Mouse (Mus musculus): ENCODE results near the gene Rmnd5b. TPM values are rescaled to one million over a fixed set of nuclear protein-coding genes. Genes with fewer than 3 reads are reported as not detected.
"Not testable (repeated sequence)": the region's sequence is repeated elsewhere in the genome, so short reads cannot be mapped to it uniquely, and the experiment has no call there.

The Rmnd5b gene
- total RNA-seq (2021), result 39.0 and 39.9 TPM in 2 replicates
- long read RNA-seq, experiment 1, transcript Rmnd5b-201 (10 exons, 1,946 nt), result major isoform, 129 of 167 reads
- long read RNA-seq, experiment 1, partial matches to known transcripts, result 19 of 167 reads
- long read RNA-seq, experiment 1, other reads (novel, unspliced or antisense), result 19 of 167 reads
- long read RNA-seq, experiment 2, transcript Rmnd5b-201 (10 exons, 1,946 nt), result major isoform, 56 of 87 reads
- long read RNA-seq, experiment 2, partial matches to known transcripts, result 12 of 87 reads
- long read RNA-seq, experiment 2, other reads (novel, unspliced or antisense), result 19 of 87 reads

GRCm38 (mm10) chr11:51635525-51636322 lies at the start of gene Rmnd5b:
Gene Rmnd5b (minus strand): TSS chr11:51635896.
- peak; percentile 95 for DNase-seq

DNA sequence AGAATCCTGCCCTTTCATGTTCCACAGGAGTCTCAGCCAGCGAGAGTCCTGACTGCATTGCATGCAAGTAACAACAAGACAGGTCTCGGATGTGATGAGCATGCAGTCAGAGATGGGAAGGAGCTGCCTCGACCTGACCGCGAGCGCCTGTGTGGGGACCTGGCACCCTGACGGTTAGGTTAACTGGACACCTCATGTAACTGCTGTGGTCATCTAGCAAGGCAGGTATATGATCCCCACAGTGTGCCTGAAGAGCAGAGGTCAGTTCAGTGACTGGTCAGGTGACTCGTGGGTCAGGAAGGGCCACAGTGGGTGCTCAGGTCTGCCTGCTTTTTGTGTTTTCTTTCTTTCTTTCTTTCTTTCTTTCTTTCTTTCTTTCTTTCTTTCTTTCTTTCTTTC lies 46.3 kb upstream of the Rmnd5b start:
- no peak for DNase-seq

DNA sequence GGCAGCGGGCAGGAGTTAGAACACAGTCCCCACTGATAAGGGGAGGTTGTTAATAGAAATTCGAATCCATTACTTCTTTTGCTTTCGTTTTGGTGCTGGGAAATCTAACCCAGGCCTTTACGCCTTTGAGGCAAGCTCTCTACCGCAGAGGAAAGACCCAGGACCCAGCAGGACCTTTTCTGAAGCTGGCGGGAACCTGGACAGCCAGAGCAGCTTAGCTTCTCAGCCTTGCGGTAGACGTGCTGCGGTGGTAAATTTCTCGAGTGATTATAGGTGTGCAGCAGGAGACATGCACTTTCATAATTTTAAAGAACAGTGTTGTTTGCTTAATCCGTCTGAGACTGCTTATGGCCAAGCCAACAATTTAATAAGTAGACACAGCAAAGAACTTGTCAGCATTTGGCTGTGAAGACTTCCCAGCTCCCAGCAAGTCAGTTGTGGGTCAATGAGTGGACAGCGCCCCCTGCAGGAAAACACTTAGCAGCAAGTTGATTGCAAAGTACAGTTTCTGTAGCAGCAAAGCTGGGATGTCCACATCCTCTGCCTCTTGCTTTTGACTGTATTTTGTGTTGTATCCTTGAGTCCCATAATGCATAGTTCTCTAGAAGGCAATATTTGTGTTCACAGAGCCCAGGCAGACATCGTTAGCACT lies 45.8 kb upstream of the Rmnd5b start:
- peak; percentile 95 for DNase-seq

DNA sequence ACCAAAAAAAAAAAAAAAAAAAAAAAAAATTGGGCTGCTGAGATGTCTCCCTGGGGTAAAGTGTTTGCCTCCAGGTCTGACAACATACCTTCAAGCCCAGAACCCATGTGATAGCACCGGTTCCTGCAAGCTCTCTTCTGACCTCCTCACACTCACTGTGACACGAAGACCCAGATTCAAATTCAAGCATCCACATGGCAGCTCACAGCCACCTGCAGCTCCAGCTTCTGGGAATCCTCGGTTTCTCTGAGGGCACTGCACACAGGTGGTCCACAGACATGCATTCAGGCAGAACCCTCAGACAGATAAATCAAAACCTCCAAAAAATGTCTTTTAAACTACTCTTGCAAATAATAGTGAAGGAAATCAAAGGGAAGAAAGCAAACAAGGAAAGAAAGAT lies 43.8 kb upstream of the Rmnd5b start:
- no peak for DNase-seq

GRCm38 (mm10) chr11:51677737-51678418 lies 42.2 kb upstream of the Rmnd5b start:
- DNase-seq, result no peak

GRCm38 (mm10) chr11:51675386-51675785 lies 39.7 kb upstream of the Rmnd5b start:
- no peak for DNase-seq

- DNase-seq, result peak; percentile 58
Measured at GRCm38 (mm10) chr11:51673291-51673690, 37.6 kb upstream of the Rmnd5b start.

- no peak for DNase-seq
Measured at GRCm38 (mm10) chr11:51671376-51671775, 35.7 kb upstream of the Rmnd5b start.

DNA sequence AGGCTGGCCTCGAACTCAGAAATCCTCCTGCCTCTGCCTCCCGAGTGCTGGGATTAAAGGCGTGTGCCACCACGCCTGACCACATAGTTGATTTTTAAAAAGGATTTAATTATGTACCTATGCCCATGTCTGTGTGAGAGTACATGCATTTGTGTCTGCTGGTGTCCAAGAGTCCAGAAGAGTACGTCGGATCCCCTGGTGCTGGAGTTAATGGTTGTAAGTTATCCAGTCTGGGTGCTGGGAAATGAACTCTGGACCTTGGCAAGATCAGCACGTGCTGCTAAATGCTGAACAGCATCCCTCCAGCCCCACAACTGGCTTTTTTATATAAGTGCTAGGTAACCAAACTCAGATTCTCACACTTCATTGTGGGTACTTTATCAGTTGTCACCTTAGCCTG lies 35.1 kb upstream of the Rmnd5b start:
- DNase-seq, result no peak

DNA sequence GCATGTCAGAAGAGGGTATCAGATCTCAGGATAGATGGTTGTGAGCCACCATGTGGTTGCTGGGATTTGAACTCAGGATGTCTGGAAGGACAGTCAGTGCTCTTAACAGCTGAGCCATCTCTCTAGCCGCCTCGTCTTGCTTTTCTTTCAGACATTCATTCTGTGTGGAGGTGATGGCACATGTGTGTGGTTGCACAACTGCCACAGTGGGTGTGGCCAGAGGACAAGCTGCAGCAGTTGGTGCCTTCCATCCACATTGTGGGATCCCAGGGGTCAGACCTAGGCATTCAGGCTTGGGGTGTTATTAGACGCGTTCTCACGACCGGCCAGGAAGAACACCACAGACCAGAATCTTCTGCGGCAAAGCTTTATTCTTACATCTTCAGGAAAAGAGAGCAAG lies 29.1 kb upstream of the Rmnd5b start:
- DNase-seq, result not testable (repeated sequence)

DNA sequence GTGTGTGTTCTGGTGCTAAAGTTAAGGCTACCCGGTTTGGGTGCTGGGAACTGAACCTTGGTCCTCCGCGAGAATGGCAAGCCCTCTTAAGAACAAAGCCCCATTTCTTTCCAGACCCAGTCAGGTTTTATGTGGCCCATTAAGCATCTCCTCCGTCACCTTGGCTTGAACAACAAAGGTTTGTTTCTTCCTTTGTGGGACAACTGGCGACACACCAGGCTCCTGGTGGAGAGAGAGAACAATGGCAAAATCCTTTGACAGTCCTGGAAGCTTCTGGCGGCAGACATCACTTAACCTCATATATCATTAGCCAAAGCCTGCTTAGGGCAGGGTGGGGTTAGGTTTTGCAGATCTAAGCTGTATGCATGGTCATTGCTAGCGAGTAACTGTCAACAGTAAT lies 26.9 kb upstream of the Rmnd5b start:
- no peak for DNase-seq

GRCm38 (mm10) chr11:51661867-51662365 lies 26.2 kb upstream of the Rmnd5b start:
- no peak for DNase-seq

DNA sequence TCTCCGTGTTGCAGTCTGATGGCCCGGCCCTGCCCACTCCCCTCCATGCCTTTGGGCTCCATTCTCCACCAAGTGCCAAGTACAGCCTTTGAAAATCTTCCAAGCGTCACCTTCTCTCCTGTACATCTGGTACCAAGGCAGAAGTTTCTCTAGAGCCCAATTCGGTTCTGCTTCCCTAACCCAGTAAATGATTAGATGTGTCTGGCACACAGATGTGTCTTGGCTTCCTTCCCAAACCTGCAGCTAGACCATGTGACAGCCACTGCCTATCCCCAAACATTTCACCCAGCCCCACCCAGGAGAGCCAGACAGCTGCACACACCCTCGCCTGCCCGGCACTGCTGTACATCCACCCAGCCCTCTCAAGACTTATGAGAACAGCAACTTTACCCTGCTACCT lies 23.0 kb upstream of the Rmnd5b start:
- peak; percentile 75 for DNase-seq

GRCm38 (mm10) chr11:51658291-51658690 lies 22.6 kb upstream of the Rmnd5b start:
- DNase-seq, result no peak

DNA sequence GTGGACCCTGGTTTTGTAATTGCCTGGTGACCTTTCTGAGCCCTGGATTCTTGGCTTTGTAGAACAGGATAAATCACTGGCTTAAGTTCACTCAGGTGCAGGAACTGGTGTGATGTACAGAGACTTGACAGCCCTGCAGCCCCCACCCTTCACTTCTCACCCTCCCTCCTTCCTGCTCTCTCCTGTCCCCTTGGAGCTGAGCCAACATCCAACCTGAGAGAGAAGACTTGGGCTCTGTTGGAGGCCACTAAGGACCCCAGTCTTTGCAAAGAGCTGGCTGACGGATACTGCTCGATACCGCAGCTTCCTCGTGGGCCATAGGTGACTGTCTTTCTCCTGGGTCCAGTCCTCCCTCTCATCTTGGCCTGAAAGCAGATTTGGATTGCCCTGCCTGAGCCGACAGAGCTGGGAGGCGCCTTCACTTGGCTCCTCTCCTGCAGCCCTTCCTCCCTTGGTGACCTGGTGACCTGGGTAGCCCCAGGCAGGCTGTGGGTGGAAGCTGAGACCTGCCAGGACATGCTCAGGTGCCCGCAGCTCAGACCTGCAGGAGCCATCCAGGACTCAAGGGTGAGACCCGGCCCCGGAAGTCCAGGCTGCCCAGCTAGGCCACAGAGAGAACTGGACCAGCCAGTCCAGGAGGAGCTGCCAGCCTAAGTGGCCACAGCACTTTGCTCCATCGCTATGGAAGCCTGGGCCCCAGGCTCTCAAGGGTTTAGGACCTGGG lies 21.3 kb upstream of the Rmnd5b start:
- peak; percentile 37 for DNase-seq

DNA sequence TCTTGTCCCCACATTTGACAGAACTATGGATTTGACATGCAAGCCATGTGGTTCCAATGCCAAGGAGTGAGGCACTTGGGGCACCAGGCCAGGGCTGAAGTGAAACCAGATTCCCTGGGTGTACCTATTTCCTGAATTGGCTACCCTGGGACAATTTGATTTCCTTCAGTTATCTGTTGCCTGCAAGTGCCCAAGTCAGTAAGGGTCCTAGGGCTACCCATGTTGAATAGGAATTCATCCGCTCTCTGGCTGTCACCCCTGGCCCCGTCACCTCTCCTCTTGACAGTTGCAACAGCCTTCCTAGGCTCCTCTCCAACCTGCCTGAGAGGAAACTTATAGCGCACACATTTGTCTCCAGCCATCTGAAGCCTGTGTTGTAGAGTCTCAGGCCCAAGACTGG lies 19.2 kb upstream of the Rmnd5b start:
- DNase-seq, result no peak

DNA sequence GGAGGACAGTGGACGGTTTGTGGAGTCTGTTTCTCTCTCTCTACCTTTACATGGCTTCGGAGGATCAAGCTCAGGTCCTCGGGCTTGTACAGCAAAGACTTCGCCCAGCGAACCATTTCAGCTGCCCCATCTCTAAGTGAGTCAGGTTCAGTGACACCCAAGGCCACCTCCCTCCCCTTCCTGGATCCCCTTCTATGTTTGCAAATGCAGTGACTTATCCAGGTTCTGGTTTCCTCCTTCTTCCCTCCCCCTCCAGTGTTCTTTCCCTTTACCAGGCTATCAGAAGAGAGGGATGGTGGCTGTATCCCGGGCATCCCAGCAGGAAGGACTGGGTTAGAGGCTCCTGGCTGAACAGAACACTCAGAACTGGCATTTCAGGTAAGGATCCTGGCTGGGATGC lies 18.0 kb upstream of the Rmnd5b start:
- peak; percentile 57 for DNase-seq

- no peak for DNase-seq
Measured at GRCm38 (mm10) chr11:51652889-51653418, 17.3 kb upstream of the Rmnd5b start.

- peak; percentile 93 for DNase-seq
Measured at GRCm38 (mm10) chr11:51650691-51651515, 15.2 kb upstream of the Rmnd5b start, which contains the start of the genes N4bp3 and D930048N14Rik. Gene N4bp3 (minus strand): TSS chr11:51650842. Gene D930048N14Rik (plus strand): TSS chr11:51650954.

DNA sequence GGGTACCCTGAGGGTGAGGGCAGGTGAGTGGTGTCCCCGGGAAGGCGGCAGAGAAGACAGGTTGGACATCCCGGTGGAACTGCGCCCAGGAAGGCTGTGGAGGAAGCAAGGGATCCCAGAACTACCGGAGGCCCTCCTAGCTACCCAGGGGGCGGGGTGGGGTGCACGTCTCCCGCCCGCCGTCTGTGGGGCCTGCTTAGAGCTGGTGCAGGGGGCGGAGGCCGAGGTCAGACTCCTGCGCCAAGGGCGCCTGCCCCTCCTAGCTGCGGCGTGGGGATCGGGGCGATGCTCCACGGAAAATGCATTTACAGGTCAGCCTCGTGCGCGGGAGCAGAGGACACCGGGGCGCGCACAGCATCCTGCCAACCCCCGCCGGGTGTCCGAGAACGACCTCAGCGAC lies 14.6 kb upstream of the Rmnd5b start:
- no peak for DNase-seq

- DNase-seq, result peak; percentile 29
Measured at GRCm38 (mm10) chr11:51649889-51650199, 14.1 kb upstream of the Rmnd5b start.
